Mouse (Mus musculus) thymus, adult 2 months (tissue): ENCODE data around the gene Fam19a1. TPM values are rescaled to one million over a fixed set of nuclear protein-coding genes. Genes with fewer than 3 reads are reported as not detected.

Experiments used
- DNase-seq: peaks from one replicate; pipeline ENCODE4 v3.0.0; 2021
- H3K27ac ChIP-seq: fragments of 200-500 bp; 2 replicates; pipeline ENCODE4 v1.5.1; 2012; ENCODE audit warnings: low read length, control low read depth; ENCODE audit not compliant: control insufficient read depth, insufficient read depth
- H3K27me3 ChIP-seq: fragments of 200-500 bp; 2 replicates; pipeline ENCODE4 v1.6.1; 2012; ENCODE audit warnings: mild to moderate bottlenecking, low read length, moderate library complexity, mixed read lengths; ENCODE audit not compliant: control insufficient read depth, insufficient read depth
- H3K36me3 ChIP-seq: fragments of 200-500 bp; 2 replicates; pipeline ENCODE4 v1.6.1; 2012; ENCODE audit warnings: mild to moderate bottlenecking, low read length, moderate library complexity; ENCODE audit not compliant: control insufficient read depth, insufficient read depth
- H3K4me1 ChIP-seq: fragments of 200-500 bp; replicated peaks from 2 replicates; pipeline ENCODE4 v1.6.1; 2012; ENCODE audit warnings: low read length; ENCODE audit not compliant: control insufficient read depth, insufficient read depth
- H3K4me3 ChIP-seq: fragments of 200-500 bp; 2 replicates; pipeline ENCODE4 v1.5.1; 2012; ENCODE audit warnings: mild to moderate bottlenecking, low read length, control low read depth, moderate library complexity; ENCODE audit not compliant: control insufficient read depth, insufficient read depth
- CTCF ChIP-seq: fragments of 200-500 bp; IDR thresholded peaks from 2 replicates; pipeline ENCODE4 v1.5.1; 2012; ENCODE audit warnings: mild to moderate bottlenecking, control low read depth, low read length, moderate library complexity, borderline replicate concordance; ENCODE audit not compliant: control insufficient read depth, poor library complexity, insufficient read depth; ENCODE audit errors: extremely low read depth
- POLR2A ChIP-seq: fragments of 200-500 bp; IDR thresholded peaks from 2 replicates; pipeline ENCODE4 v1.6.1; 2012; ENCODE audit warnings: mild to moderate bottlenecking, low read length, control low read depth, moderate library complexity; ENCODE audit not compliant: control insufficient read depth, poor library complexity, insufficient read depth; ENCODE audit errors: extremely low read depth
- WGBS: fragments of 180-500 bp; shearing (Covaris S2); methylation state at CpG from one replicate; pipeline ENCODE4 v1.1.7; 2018; 5-methylcytosine and 5-hydroxymethylcytosine counted together
- polyA plus RNA-seq: library from polyadenylated mRNA; depleted of rRNA; stranded (reverse); fragments of >200 nt; gene quantifications from 2 replicates; pipeline ENCODE4 v1.2.3, GENCODE M21; 2012

Fam19a1 gene
- polyA plus RNA-seq, 1 experiment, result 0.05 TPM

DNA sequence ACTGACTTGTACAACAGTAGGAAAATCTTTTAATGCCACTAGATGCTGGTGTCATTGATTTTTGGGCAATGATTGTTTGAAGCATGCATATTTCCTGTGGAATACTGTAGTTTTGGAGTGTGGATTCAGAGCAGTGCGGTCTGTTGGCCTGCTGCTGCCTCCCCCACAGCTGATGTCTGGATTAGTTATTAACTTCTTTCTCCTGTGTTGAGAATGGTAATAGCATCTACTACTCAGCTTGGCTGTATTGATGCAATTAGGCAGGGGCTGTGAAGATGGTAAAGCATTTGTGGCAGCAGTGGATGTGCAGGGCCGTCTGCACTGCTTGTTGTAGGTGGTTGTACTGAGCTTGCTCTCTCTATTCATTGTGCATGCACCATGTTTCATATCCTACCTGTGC lies 326.5 kb downstream of the Fam19a1 start:
- no peak overlapping the region for H3K27ac ChIP-seq
- no peaks in the 10 kb centered on the region for H3K36me3 ChIP-seq
- no peak overlapping the region for H3K4me3 ChIP-seq
- H3K4me1 ChIP-seq, result no peaks in the 10 kb centered on the region
- no peak for DNase-seq
- no peaks in the 10 kb centered on the region for H3K27me3 ChIP-seq
- WGBS, result 92% methylated on average over 2 of the region's 2 CpGs
- no peak for TF ChIP-seq CTCF
- no peak for TF ChIP-seq POLR2A

DNA sequence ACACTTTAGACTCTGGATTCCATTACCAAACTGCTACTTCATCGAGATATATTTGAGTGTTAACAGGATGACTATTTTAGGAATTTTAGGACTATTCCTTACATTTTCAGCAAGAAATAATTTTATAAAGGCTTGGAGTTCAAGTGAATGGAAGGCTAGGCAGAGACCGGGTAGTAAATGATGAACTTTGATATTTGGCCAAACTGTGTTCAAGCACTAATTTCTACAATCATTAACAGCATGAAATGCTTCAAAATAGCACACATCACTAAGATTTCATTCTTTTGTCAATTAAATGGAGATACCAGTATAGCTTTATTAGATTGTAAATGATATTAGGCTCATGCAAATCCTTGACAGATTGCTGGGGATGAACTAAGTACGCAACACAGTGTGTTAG lies 329.0 kb downstream of the Fam19a1 start:
- no peak overlapping the region for H3K27ac ChIP-seq
- WGBS, result 98% methylated on average over 3 of the region's 3 CpGs
- H3K4me3 ChIP-seq, result no peak overlapping the region
- DNase-seq, result no peak
- H3K36me3 ChIP-seq, result no peaks in the 10 kb centered on the region
- no peaks in the 10 kb centered on the region for H3K27me3 ChIP-seq
- TF ChIP-seq POLR2A, result no peak
- TF ChIP-seq CTCF, result no peak
- no peaks in the 10 kb centered on the region for H3K4me1 ChIP-seq

DNA sequence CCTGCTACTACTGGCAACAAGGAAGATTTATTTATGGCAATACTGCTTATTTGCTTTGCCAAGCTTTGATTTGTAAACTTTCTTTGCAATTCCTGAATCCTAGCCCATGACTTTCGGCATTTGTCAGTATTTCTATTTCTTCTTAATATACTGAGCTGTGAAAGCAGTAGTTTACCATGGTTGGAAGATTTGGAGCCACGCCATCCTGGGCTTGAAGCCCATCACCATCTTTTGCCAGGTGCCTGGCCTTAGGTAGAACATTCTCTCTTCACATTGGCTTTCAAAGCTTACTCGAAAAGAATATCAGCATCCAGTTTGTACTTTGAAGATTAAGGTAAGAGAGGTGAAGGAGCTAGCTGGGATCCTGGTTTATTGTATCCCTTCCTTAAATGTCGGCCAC lies 334.5 kb downstream of the Fam19a1 start:
- Histone ChIP-seq H3K27ac (no peak overlapping the region), H3K36me3 (no peaks in the 10 kb centered on the region), H3K4me1 (no peaks in the 10 kb centered on the region), H3K27me3 (no peaks in the 10 kb centered on the region), H3K4me3 (no peak overlapping the region)
- no peak for TF ChIP-seq CTCF
- TF ChIP-seq POLR2A, result no peak
- WGBS, result 87% methylated on average over 4 of the region's 4 CpGs
- DNase-seq, result no peak

DNA sequence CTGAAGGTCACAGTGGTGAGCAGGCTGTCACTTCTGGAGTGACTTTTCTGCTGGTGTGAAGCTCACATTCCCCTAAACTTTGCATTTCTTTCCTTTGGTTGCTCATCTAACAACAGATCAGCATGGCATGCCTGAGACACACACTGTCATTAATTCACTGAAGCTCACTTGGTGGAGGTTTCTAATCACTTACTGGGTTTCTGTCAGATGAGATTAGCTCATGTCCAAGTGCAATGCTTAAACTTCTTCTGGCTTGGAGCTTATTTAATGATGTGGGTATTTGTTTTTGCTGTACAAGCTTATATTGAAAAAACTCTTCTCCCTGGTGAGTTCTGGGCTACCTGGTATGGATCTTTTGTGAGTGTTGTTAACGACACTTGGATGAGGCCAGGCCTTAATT lies 343.3 kb downstream of the Fam19a1 start:
- H3K36me3 ChIP-seq, result no peaks in the 10 kb centered on the region
- no peak overlapping the region for H3K4me3 ChIP-seq
- WGBS, result 82% methylated on average over 1 of the region's 1 CpGs

DNA sequence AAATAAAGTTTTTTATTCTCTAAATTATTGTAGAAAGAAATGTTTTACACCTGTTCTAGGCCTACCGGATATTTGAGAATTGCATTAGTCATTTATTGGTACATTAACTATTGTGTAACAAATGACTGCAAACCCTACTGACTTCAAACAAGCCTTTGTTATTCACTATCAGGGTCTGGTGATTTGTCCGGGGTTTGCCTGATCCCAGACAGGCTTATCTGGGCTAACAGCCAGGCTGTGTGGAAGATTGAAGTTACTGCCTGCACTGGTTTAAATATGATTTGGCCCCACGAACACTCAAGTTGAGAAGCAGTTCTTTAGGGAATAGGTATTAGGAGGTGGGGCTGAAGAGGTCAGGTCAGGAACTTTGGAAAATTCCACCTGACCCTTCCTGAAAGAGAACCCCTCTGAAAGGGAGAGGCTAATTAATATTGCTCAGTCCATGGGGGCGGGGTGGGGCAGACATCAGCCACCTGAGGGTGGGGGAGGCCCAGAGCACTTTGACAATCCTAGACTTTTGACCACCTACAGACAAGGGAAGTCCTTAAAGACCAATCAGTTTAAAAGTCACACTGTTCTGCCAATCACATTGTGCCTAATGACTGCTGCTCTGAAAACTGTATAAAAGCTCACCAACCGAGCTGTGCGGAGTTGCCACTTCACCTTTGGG lies 344.8 kb downstream of the Fam19a1 start:
- Histone ChIP-seq H3K27ac (no peak overlapping the region), H3K4me3 (no peak overlapping the region), H3K4me1 (no peaks in the 10 kb centered on the region), H3K36me3 (no peaks in the 10 kb centered on the region), H3K27me3 (no peaks in the 10 kb centered on the region)
- no peak for TF ChIP-seq POLR2A
- TF ChIP-seq CTCF, result no peak
- no peak for DNase-seq
- 86% methylated on average over 6 of the region's 6 CpGs for WGBS

More for the DNA sequence above, 343.3 kb downstream of the Fam19a1 start:
- Histone ChIP-seq H3K27ac (no peak overlapping the region), H3K4me1 (no peaks in the 10 kb centered on the region), H3K27me3 (no peaks in the 10 kb centered on the region)
- no peak for DNase-seq
- no peak for TF ChIP-seq POLR2A
- no peak for TF ChIP-seq CTCF

DNA sequence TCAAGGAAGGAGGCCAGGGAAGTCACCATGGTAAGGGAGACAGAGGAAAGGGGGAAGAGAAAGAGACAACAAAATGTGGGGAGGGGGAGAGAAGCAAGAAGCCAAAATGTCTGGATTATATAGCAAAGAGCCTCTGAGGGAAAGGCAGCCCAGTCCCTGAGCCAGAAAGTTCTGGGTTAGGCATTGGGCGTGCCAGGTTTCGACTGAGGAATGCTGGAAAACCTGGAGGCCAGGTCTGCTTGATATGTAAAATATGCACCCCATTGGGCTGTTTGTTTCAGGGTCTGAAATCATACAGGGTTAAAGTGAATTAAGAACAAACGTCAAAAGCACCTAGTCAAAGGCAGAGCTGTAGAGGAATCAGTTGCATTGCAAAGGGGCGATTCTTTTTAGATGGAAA lies 346.1 kb downstream of the Fam19a1 start:
- no peaks in the 10 kb centered on the region for H3K36me3 ChIP-seq
- no peak overlapping the region for H3K4me3 ChIP-seq
- no peak for DNase-seq
- no peaks in the 10 kb centered on the region for H3K27me3 ChIP-seq
- 86% methylated on average over 4 of the region's 4 CpGs for WGBS
- no peaks in the 10 kb centered on the region for H3K4me1 ChIP-seq
- no peak overlapping the region for H3K27ac ChIP-seq
- no peak for TF ChIP-seq CTCF
- TF ChIP-seq POLR2A, result no peak

DNA sequence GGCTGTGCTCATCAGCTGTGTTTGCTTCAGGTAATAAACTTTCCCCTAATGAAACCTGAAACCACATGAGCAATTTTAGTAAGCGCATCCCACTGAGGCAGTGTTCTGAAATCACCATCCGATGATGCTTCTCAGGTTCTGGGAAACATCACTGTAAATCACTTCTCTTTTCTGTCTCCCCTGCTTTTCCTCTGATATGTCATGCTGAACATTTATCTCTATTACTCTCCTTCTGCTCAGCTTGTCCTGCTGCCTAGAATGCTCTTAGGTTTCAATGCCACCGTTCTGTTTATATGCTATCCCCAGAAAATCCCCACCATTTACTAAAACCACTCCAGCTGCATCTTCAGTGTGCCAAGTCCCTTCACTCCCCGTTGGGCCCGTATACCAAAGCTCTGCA lies 386.5 kb downstream of the Fam19a1 start:
- TF ChIP-seq POLR2A (no peak), CTCF (no peak)
- Histone ChIP-seq H3K27me3 (no peaks in the 10 kb centered on the region), H3K4me3 (no peak overlapping the region), H3K4me1 (no peaks in the 10 kb centered on the region), H3K36me3 (no peaks in the 10 kb centered on the region), H3K27ac (no peak overlapping the region)
- DNase-seq, result no peak
- WGBS, result 79% methylated on average over 5 of the region's 5 CpGs
